Mouse (Mus musculus): ENCODE results near the gene Baz2b. TPM values are rescaled to one million over a fixed set of nuclear protein-coding genes. Genes with fewer than 3 reads are reported as not detected.
A peak's percentile ranks its signal among the peaks of the same experiment; 100 is the strongest.

The Baz2b gene
- total RNA-seq, 1 experiment from 2014 or later: 125 TPM

DNA sequence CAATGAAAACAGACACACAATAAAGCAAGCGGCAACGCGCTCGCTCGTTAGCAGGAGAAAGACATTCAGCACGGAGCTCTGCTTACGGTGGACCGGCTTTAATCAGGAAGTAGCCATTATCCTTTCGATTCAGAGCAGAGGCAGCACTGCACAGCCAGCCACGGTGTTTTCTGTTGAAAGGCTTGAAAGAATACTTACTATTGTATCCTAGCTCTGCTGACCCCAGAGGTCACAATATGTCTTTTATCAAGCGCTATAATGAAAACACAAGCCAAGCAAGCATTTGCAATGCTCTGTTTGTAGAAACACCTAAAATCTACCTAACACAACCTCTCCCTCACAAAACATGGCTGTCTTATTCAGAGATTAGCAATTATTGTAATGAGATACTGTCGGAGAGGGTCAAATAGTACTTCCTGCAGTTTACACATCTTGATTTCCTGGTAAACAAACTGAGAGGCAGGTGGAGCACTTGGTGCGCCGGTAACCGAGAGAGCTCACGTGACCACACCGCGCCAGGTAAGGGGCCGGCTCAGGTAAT, 172.6 kb downstream of the Baz2b start:
- peak; percentile 83 for ATAC-seq (replicated peaks; ENCODE audit: insufficient number of reproducible peaks, low FRiP score, low TSS enrichment, poor library complexity, severe bottlenecking)

DNA sequence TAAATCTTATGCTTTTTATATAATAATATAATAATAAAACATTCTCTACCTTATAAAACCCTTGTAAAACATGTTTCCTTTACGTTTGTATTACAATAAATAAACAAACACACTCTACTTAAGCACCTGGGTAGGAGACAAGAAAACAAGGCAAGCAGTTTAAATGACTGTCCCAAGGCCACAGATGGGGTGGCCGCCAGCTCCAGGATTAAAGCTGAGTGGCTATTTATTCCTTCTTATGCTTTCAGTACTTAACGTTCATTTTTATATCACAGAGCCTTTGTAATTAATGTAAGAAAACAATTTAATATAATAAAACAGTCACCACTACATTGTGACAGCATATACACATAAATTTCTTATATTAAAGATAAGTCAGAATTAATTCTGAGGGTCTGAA, 173.3 kb downstream of the Baz2b start:
- ATAC-seq (replicated peaks; ENCODE audit: insufficient number of reproducible peaks, low FRiP score, low TSS enrichment, poor library complexity, severe bottlenecking): no peak

DNA sequence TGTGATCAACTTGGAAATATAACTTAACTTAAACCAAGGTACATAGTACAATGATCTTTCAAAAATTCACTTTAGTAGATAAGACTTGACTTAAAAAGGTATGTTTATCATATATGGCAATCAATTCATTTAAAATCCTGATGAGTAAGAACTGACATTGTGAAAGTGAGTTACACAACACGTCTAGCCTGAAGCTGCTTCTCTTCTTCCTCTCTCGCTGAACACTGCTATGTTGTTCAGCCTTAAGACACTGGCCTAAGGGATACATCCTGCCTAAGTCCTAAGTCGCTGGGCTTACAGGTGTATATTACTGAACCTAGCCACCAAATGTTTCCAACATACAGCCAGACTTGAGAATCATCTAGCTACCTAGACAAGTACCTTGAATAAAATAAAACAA, 178.6 kb downstream of the Baz2b start:
- ATAC-seq (replicated peaks; ENCODE audit: insufficient number of reproducible peaks, low FRiP score, low TSS enrichment, poor library complexity, severe bottlenecking): no peak

DNA sequence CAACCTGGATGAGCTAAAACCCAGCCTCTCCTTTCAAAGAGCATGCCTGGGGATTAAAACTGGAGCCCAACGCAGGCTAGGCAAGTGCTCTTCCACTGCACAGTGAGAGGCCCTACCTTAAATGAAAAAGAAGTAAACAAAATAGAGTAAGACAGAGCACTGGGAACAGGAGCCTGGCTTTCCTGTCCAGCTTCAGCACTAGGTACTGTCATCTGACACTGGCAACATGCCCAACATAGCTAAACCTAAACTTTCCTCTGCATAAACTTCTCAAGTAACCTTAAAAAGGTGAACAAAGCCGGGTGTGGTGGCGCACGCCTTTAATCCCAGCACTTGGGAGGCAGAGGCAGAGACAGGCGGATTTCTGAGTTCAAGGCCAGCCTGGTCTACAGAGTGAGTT, 180.6 kb downstream of the Baz2b start:
- no peak for ATAC-seq (replicated peaks; ENCODE audit: insufficient number of reproducible peaks, low FRiP score, low TSS enrichment, poor library complexity, severe bottlenecking)

DNA sequence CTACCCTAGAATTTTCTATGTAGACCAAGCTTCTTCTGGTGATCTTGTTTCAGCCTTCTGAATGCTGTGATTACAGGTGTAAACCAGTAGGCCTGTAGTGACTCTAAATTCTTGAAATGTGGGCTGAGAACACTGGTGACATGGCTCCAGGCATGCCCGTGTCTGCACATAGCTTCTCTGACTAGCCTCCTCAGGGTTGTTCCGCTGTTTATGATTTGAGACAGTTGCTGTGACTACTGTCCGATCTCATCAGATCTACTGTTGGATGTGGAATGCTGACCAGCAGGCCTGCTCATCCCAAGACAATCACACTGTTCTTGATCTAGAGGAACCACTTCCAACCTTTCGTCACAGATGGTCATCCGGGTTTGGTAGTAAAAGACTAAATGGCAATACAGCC, 182.5 kb downstream of the Baz2b start:
- no peak for ATAC-seq (replicated peaks; ENCODE audit: insufficient number of reproducible peaks, low FRiP score, low TSS enrichment, poor library complexity, severe bottlenecking)

DNA sequence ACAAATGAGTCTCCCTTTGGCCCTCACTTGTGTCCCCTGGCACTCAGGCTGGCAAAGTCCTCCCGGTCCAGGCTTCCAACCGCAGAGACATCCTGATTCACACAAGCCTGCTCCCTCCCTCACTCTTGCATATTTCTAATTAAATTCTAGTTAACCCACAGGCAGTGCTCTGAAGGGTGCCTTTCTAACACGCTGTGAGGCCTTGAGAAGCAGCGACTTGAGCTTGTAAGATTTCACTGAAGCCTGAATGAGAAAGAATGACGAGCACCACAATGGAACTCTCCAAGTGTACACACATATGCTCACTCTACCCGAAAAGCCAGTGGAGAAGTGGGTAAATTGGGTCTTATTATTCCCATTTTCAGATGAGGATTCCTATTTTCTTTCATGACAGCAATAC, 183.1 kb downstream of the Baz2b start:
- no peak for ATAC-seq (replicated peaks; ENCODE audit: insufficient number of reproducible peaks, low FRiP score, low TSS enrichment, poor library complexity, severe bottlenecking)

DNA sequence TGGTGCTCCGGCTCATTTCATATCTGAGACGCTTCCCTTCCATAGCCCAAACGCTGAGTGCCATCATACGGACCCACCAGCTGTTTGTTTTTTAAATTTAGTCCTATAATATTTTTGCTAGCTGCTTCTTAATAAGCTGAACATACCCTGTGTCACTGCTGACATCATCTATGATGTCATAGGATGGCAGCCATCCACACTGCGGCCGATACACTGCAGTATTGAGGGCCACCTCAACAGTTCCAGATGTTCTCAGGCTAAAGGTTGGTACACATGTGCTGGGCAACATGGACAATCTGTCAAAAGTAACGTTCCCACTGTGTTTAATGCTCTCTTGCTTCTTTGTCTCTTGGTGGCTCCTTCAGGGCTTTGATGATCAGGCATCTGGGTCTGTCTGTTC, 185.9 kb downstream of the Baz2b start:
- ATAC-seq (replicated peaks; ENCODE audit: insufficient number of reproducible peaks, low FRiP score, low TSS enrichment, poor library complexity, severe bottlenecking): no peak

DNA sequence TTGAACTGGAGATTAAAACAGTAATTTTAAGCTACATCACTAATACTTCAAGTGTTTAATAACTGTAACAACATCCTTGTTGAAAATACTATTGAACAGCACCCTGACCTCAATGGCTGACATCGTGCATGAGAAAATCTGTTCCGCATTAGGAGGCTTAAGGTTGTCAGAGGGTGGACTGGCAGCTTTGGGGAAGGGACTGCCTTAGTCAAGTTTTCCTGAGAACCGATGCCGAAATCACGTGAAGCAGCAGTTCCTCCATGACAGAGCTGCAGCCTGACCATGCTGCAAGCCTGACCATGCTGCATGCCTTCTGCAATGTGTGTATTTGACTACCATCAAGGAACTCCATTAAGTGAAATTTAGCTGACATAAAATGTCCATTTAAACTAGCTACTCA, 188.1 kb downstream of the Baz2b start:
- no peak for ATAC-seq (replicated peaks; ENCODE audit: insufficient number of reproducible peaks, low FRiP score, low TSS enrichment, poor library complexity, severe bottlenecking)

DNA sequence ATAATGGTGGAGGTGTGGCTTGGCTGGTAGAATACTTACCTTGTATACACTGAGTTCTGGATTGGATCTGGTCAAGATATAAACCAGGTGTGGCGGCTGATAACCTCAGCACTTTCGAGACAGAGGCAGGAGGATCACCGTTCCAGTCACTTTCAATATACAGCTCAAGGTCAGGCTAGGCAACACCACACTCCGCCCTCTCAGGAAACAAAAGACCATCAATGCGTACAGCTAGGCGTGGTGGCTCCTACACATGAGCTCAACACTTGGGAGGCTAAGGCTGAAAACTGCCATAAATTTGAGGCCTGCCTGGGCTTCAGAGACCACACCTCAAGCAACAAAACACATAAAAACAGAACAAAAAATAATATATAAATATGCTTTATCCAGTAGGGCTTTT, 188.5 kb downstream of the Baz2b start:
- no peak for ATAC-seq (replicated peaks; ENCODE audit: insufficient number of reproducible peaks, low FRiP score, low TSS enrichment, poor library complexity, severe bottlenecking)

DNA sequence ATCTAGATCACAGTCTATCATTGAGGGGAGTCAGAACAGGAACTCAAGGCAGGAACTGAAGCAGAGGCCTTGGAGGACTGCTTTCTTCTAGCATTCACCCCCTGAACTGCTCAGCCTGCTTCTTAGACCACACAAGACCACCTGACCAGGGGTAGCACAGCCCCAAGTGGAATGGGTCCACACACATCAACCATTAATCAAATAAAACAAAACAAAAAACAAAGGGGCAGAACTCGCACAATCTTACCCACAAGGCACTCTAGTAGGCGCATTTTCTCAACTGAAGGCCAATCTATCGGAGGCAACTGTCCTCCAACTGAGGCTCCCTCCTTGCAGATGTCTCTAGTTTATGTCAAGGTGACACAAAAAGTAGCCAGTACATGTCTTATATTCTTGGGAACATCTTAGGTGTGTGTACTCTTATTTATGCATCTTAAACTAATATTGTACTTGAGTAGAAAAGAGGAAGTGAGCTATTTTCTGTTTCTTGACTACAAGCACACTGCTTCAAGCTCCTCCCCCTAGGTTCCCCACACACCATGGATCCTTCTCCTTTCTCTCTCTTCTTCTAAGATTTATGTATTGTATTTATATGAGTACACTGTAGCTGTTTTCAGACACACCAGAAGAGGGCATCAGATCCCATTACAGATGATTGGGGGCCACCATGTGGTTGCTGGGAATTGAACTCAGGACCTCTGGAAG, 189.9 kb downstream of the Baz2b start:
- peak; percentile 67 for ATAC-seq (replicated peaks; ENCODE audit: insufficient number of reproducible peaks, low FRiP score, low TSS enrichment, poor library complexity, severe bottlenecking)

DNA sequence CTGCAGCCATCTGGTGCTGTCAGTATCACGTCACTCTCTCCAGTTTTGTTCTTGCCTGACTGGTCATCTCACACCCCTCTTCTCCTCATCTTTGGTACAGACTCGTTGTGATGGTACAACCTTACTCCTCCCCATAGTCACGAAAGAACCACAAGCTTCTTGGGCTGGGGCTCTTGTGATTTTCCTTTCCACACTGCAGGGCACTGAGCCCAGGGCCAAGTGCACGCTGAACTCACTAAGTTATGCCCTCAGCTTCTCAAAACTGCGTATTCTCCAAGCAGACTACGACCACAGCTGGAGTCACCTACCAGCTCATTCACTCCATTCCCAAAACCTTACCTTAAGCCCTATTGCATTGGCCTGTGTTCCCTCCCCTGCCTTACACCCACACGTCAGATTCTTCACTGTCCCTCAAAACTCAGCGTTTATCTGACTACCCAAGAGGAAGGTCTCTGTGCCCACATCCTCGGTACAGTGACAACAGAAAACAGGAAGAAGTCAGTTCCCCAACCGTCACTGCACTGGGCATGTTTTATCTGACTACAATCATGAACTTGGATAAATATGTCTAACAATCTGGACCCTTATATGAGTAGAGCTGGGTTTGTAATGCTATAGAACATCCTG, 190.7 kb downstream of the Baz2b start:
- peak; percentile 91 for ATAC-seq (replicated peaks; ENCODE audit: insufficient number of reproducible peaks, low FRiP score, low TSS enrichment, poor library complexity, severe bottlenecking)

DNA sequence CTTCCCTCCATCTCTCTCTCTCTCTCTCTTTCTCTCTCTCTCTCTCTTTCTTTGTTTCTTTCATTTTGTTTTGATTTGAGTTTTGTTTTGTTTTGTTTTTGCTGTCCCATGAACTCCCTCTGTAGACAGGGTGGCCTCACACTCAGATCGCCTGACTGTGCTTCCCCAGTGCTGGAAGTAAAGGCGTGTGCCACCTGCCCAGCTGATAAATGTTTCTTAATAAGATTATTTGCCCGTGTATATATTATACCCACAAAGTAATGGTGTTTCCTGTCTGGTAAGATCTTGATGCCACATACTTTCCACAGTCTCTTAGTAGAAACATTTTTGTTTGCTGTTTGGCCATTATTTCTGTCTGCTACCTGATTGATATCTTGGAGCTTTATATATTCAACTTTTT, 198.1 kb downstream of the Baz2b start:
- ATAC-seq (replicated peaks; ENCODE audit: insufficient number of reproducible peaks, low FRiP score, low TSS enrichment, poor library complexity, severe bottlenecking): no peak

DNA sequence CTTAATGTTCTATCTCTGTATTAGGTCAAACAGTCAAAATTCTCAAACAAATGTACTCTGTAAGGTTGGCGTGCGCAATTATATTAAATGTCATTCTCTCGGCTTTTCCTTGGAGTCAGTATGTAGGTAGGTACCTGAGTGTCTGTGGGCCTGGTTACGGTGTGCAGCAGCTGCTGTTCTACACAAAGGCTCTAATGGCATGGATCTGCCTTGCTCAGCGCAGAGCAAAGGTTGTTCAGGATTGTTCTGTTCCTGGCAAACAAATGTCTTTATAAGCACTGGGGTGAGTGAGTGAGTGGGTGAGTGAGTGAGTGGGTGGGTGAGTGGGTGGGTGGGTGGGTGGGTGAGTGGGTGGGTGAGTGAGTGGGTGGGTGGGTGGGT, 206.0 kb downstream of the Baz2b start:
- no peak for ATAC-seq (replicated peaks; ENCODE audit: insufficient number of reproducible peaks, low FRiP score, low TSS enrichment, poor library complexity, severe bottlenecking)

DNA sequence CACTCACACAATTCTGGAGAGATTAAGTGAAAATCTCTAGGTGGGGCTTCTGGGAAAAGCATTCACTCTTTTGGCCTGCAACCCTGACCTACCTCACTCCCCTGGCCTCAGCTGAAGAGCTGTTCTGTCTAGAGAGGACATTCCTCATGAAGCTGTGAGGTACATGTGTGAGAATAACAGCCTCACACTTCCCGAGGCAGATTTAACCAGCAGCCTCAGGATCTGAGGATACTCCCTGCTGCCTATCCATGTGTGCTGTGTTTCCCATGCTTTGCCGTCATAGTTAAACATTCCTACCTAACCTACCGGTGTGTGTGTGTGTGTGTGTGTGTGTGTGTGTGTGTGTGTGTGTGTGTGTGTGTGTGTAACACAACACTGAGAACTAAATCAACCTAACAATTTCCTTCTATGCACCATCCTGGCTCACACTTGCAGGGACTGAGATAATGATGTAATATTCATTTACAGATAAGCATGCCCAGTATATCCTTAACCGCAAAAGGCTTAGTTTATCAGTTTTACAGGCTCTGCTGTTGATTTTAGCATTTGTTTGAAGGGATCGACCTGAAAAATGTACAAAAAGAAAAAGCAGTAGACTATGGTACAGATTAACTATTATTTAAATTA, 206.5 kb downstream of the Baz2b start:
- ATAC-seq (replicated peaks; ENCODE audit: insufficient number of reproducible peaks, low FRiP score, low TSS enrichment, poor library complexity, severe bottlenecking): no peak

DNA sequence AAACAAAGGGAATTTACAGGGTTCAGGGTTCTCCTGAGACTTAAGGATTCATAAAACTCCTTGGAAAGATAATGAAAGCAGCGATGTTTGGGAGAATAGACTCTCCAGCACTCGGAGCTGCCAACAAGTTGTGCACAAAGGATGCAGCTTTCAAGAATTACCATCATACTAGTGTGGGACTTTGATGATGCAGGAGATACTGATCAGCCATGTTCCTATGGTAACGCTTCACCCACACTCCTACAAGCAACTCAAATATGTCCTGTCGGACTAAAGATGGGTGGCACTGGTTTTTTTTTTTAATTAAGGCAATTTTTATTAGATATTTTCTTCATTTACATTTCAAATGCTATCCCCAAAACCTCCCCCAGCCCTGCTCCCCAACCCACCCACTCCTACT, 209.4 kb downstream of the Baz2b start:
- no peak for ATAC-seq (replicated peaks; ENCODE audit: insufficient number of reproducible peaks, low FRiP score, low TSS enrichment, poor library complexity, severe bottlenecking)

DNA sequence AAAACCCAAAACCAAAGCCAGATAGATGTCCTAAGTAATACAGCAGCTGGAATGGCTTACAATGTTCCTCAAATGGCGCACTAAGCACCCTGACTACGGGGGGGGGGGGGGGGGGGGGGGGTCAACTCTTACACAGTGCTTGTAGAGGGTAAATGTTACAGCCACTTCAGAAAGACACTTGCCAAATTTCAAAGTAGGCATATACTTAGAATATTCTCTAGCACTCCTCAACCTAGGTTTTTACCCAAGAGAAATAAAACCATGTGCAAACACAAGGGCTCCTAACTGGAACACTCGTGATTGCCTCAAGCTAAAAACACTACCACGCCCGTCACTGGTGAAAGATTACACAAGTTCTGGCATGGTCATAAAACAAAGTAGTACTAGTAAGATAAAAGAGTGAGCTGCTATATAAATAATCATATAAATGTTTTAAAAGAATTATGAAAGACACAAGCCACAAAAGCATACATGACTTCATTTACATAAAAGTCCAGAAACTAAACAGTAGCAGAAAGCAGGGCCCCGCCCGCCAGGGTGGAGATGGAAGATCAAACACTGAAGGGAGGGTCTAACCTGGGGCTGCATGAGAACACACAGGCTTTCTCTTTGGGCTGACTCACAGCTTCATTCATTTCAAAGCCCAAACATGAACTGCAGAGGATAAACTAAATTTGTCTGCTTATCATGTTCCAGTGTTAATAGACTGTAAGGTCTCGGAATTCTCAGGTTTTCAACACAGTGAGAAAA, 212.0 kb downstream of the Baz2b start:
- ATAC-seq (replicated peaks; ENCODE audit: insufficient number of reproducible peaks, low FRiP score, low TSS enrichment, poor library complexity, severe bottlenecking): no peak

DNA sequence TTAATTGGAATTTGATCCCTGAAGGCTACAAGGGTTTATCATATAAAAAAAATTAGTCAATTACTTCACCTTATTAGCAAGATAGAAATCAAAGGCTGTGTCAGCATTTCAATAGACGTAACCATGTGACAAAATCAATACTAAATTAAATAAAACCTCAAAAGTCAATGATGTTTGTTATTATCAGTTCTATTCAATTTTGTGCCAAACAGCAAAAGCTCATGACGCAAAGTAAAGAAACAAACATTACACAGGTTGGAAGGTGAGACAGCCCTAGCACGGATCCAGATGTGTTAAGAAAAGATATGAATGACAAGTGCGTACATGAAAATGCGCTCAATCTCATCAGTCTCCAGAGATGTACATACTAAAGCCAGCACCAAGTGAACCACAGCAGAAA, 212.7 kb downstream of the Baz2b start:
- no peak for ATAC-seq (replicated peaks; ENCODE audit: insufficient number of reproducible peaks, low FRiP score, low TSS enrichment, poor library complexity, severe bottlenecking)

DNA sequence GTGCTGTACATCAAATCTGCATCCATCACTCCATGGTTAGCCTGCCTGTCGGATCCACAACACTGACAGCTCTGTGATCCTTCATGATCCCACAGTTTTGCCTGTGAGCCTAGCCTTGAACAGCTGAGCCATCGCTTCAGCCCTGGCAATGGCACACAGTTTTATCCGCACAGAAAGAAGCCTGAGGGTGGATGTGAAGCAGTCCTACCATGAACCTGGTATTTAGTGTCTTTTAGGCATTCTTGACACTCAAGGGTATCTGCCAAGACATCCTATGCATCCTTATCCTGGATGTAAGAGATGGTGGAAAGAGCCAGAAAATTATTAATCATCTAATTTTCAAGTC, 216.5 kb downstream of the Baz2b start:
- no peak for ATAC-seq (replicated peaks; ENCODE audit: insufficient number of reproducible peaks, low FRiP score, low TSS enrichment, poor library complexity, severe bottlenecking)

DNA sequence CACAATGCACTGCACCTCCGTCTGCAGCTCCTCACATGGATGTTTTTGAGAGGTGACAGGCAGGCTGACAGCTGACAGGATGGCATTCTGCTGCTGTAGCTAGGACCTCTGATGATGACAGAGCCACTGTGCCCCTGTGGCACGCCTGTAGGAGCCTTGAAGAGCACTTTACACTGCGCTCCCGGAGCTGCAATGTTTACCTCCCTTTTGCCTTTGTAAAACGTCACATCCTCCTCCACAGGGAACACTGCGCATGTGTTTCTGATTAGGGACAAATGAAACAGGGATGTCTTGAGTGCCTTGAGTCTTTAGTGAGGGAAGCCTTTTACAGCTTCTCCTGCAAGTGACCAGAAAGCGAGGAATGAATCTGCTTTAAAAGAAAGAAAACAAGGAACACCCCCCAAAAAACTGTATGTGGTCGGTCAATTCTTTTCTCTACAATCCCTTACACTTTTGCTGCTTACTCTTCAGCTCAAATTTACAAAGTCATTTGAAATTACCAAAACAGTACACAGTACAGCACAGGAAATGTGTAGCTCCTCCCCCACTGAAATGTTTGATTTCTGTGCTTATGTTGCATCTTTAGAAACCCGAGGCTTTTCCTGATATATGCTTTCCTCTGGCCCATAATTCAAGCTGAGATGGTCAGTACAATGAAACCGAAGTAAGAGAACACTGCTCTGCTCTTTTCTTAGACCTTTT, 217.0 kb downstream of the Baz2b start:
- ATAC-seq (replicated peaks; ENCODE audit: insufficient number of reproducible peaks, low FRiP score, low TSS enrichment, poor library complexity, severe bottlenecking): no peak
